Mouse (Mus musculus) Patski (cell line): ENCODE results near the gene Gtsf1l. TPM values are rescaled to one million over a fixed set of nuclear protein-coding genes. Genes with fewer than 3 reads are reported as not detected.

ENCODE experiments used
- ATAC-seq: fragments of 100-300 bp; one replicate; pipeline ENCODE4 v1.8.0; 2021
- CTCF ChIA-PET: fragments of 350-600 bp; sonication (Branson Sonifier 250); formaldehyde crosslinking; loops from one replicate; lab custom pipeline; 2022; ENCODE audit warnings: inconsistent platforms; lab: Charles Lee
- POLR2A ChIA-PET: fragments of 350-600 bp; sonication (Branson Sonifier 250); formaldehyde crosslinking; loops from one replicate; lab custom pipeline; 2022; ENCODE audit warnings: antibody characterized with exemption, inconsistent platforms; lab: Charles Lee
- DNase-seq: peaks from one replicate; pipeline ENCODE4 v3.0.0-alpha.2; 2011; ENCODE audit warnings: low read depth, low spot score
- H3K27me3 ChIP-seq: fragments of 371-371 bp; one replicate; pipeline ENCODE4 v1.5.1; 2021
- CTCF ChIP-seq: fragments of 100-300 bp; IDR thresholded peaks from one replicate; pipeline ENCODE4 v1.5.1; 2021
- in situ Hi-C: fragments of 300-500 bp; cut with MboI; formaldehyde crosslinking; loops from 3 replicates; pipeline ENCODE4 v1.11.1; 2018; ENCODE audit warnings: low pct_unique_long_range_greater_than_20kb, mixed read lengths
- polyA plus RNA-seq: library from polyadenylated mRNA; unstranded; gene quantifications from one replicate; pipeline ENCODE4 v1.2.3, GENCODE M21; 2021

Gtsf1l gene
- not detected for polyA plus RNA-seq

GRCm38 (mm10) chr2:163087728-163088127 is at the start of gene Gtsf1l:
Gtsf1l (minus strand) TSS chr2:163087855.
- CTCF ChIA-PET: no interaction called here
- in situ Hi-C loops: no loop called here
- POLR2A ChIA-PET: no interaction called here
- ATAC-seq: no peak
- no peaks in the 10 kb centered on the region for H3K27me3 ChIP-seq
- TF ChIP-seq CTCF: no peak
- no peak for DNase-seq

GRCm38 (mm10) chr2:163136996-163137395 is 49.3 kb upstream of the Gtsf1l start:
- ATAC-seq: no peak
- ChIA-PET POLR2A (no interaction called here), CTCF (no interaction called here)
- peaks cover 24% of the 10 kb centered on the region for H3K27me3 ChIP-seq
- in situ Hi-C loops: no loop called here
- no peak for TF ChIP-seq CTCF
- no peak for DNase-seq

- ATAC-seq (no peak), DNase-seq (no peak)
- ChIA-PET CTCF (no interaction called here), POLR2A (no interaction called here)
- TF ChIP-seq CTCF: no peak
- in situ Hi-C loops: no loop called here
- H3K27me3 ChIP-seq: peaks cover 26% of the 10 kb centered on the region
These were observed 48.3 kb upstream of the Gtsf1l start for GRCm38 (mm10) chr2:163135931-163136330.

GRCm38 (mm10) chr2:163132314-163132713 is 44.7 kb upstream of the Gtsf1l start:
- no peak for TF ChIP-seq CTCF
- POLR2A ChIA-PET: no interaction called here
- in situ Hi-C loops: no loop called here

GRCm38 (mm10) chr2:163130837-163131236 is 43.2 kb upstream of the Gtsf1l start:
- ATAC-seq: no peak
- ChIA-PET CTCF (no interaction called here), POLR2A (no interaction called here)
- H3K27me3 ChIP-seq: peaks cover 34% of the 10 kb centered on the region
- no peak for DNase-seq
- TF ChIP-seq CTCF: no peak
- in situ Hi-C loops: no loop called here

More at GRCm38 (mm10) chr2:163132314-163132713, 44.7 kb upstream of the Gtsf1l start:
- CTCF ChIA-PET: no interaction called here
- DNase-seq (no peak), ATAC-seq (no peak)
- H3K27me3 ChIP-seq: peaks cover 30% of the 10 kb centered on the region

- CTCF ChIA-PET: no interaction called here
- in situ Hi-C loops: no loop called here
- no peak for ATAC-seq
- POLR2A ChIA-PET: no interaction called here
- no peak for TF ChIP-seq CTCF
- H3K27me3 ChIP-seq: peaks cover 49% of the 10 kb centered on the region
- no peak for DNase-seq
These were observed 35.8 kb upstream of the Gtsf1l start for GRCm38 (mm10) chr2:163123496-163123895.

GRCm38 (mm10) chr2:163122319-163122718 is 34.7 kb upstream of the Gtsf1l start:
- DNase-seq (no peak), ATAC-seq (no peak)
- in situ Hi-C loops: no loop called here
- TF ChIP-seq CTCF: no peak
- peaks cover 39% of the 10 kb centered on the region for H3K27me3 ChIP-seq
- POLR2A ChIA-PET: no interaction called here
- CTCF ChIA-PET: no interaction called here

- ATAC-seq (no peak), DNase-seq (no peak)
- POLR2A ChIA-PET: no interaction called here
- no peak for TF ChIP-seq CTCF
- in situ Hi-C loops: no loop called here
- H3K27me3 ChIP-seq: peaks cover 34% of the 10 kb centered on the region
- CTCF ChIA-PET: interaction anchor here (1.2 kb wide), 1 partner anchor 20 kb away, joined by 3 read pairs; no protein-coding TSS in a partner anchor
These were observed 33.7 kb upstream of the Gtsf1l start for GRCm38 (mm10) chr2:163121353-163121660.

- DNase-seq (no peak), ATAC-seq (no peak)
- ChIA-PET CTCF (interaction anchor here (1.2 kb wide), 1 partner anchor 19 kb away, joined by 3 read pairs; no protein-coding TSS in a partner anchor), POLR2A (no interaction called here)
- in situ Hi-C loops: no loop called here
- TF ChIP-seq CTCF: no peak
- H3K27me3 ChIP-seq: peaks cover 34% of the 10 kb centered on the region
These were observed 33.1 kb upstream of the Gtsf1l start for GRCm38 (mm10) chr2:163120626-163121352.

GRCm38 (mm10) chr2:163111413-163112201 is 24.0 kb upstream of the Gtsf1l start:
- peaks cover 3% of the 10 kb centered on the region for H3K27me3 ChIP-seq
- CTCF ChIA-PET: interaction anchor here (1.6 kb wide), 1 partner anchor 10 kb away, joined by 5 read pairs; no protein-coding TSS in a partner anchor
- ATAC-seq (no peak), DNase-seq (no peak)
- TF ChIP-seq CTCF: no peak
- POLR2A ChIA-PET: no interaction called here
- in situ Hi-C loops: no loop called here

- TF ChIP-seq CTCF: no peak
- POLR2A ChIA-PET: no interaction called here
- ATAC-seq: no peak
- CTCF ChIA-PET: interaction anchor here (1.6 kb wide), 1 partner anchor 9 kb away, joined by 5 read pairs; no protein-coding TSS in a partner anchor
- no peak for DNase-seq
- in situ Hi-C loops: no loop called here
- peaks cover 3% of the 10 kb centered on the region for H3K27me3 ChIP-seq
These were observed 23.1 kb upstream of the Gtsf1l start for GRCm38 (mm10) chr2:163110706-163111105.
